Mouse (Mus musculus): ENCODE data around the gene 4930595D18Rik.

- no peak for TF ChIP-seq POLR2A (IDR thresholded peaks at IDR 0.05; ENCODE audit: borderline replicate concordance, extremely low read depth, insufficient read depth, insufficient read length, poor library complexity, severe bottlenecking)
- no peak for TF ChIP-seq CTCF (IDR thresholded peaks at IDR 0.05; ENCODE audit: borderline replicate concordance, extremely low read depth, insufficient read depth, insufficient read length)
These were observed 9.0 kb upstream of the 4930595D18Rik start for GRCm38 (mm10) chr12:111193331-111193730.

Measured in brain, embryonic 14.5 days (tissue).